Mouse (Mus musculus): ENCODE measurements around the gene Spr.

DNA sequence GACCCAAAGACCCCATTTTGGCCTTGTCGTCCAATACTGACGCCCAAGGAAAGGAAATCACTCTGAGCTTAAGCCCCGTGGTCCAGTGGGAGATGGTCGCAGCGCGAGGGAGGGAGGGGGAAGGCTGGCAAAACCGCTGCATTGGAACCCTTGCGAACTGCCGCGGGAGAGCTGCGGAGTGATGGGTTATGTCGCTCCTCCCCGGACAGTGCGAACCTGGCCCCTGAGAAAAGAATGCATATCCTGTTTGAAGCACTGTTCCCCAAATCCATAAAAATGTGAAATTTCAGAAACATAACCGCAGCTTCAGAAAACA is 49.1 kb upstream of the Spr start:
- TF ChIP-seq EP300 (IDR thresholded peaks at IDR 0.05; ENCODE audit: insufficient read depth, low read depth, low read length) (no peak), CTCF (IDR thresholded peaks at IDR 0.05) (no peak), POLR2A (IDR thresholded peaks at IDR 0.05; ENCODE audit: insufficient read depth, low read depth, low read length) (no peak)
